Mouse (Mus musculus) liver, adult 2 months (tissue): ENCODE results near the gene A830018L16Rik. TPM values are rescaled to one million over a fixed set of nuclear protein-coding genes. Genes with fewer than 3 reads are reported as not detected.

Experiments
- DNase-seq: peaks from one replicate; pipeline ENCODE4 v3.0.0-alpha.2; 2011; ENCODE audit warnings: low read depth, low spot score; ENCODE audit errors: extremely low read depth
- H3K27ac ChIP-seq: fragments of 200-500 bp; replicated peaks from 2 replicates; pipeline ENCODE4 v1.5.1; 2012; ENCODE audit warnings: low read depth, mild to moderate bottlenecking, control low read depth, inconsistent platforms, low read length; ENCODE audit not compliant: insufficient read depth
- H3K27me3 ChIP-seq: fragments of 200-500 bp; 2 replicates; pipeline ENCODE4 v1.6.1; 2012; ENCODE audit warnings: mild to moderate bottlenecking, moderate library complexity, low read length, inconsistent platforms; ENCODE audit not compliant: control insufficient read depth, insufficient read depth
- H3K36me3 ChIP-seq: fragments of 200-500 bp; 2 replicates; pipeline ENCODE4 v1.6.1; 2012; ENCODE audit warnings: low read length, inconsistent platforms; ENCODE audit not compliant: control insufficient read depth, insufficient read depth
- H3K4me1 ChIP-seq: fragments of 200-500 bp; 2 replicates; pipeline ENCODE4 v1.6.1; 2011; ENCODE audit warnings: low read length; ENCODE audit not compliant: control insufficient read depth, insufficient read depth
- H3K4me3 ChIP-seq: fragments of 200-500 bp; 2 replicates; pipeline ENCODE4 v1.5.1; 2011; ENCODE audit warnings: low read depth, mild to moderate bottlenecking, control low read depth, low read length, moderate library complexity; ENCODE audit not compliant: insufficient read depth
- H3K79me2 ChIP-seq: fragments of 200-500 bp; 2 replicates; pipeline ENCODE4 v1.6.1; 2012; ENCODE audit warnings: inconsistent platforms, mild to moderate bottlenecking, low read length, moderate library complexity; ENCODE audit not compliant: control insufficient read depth, insufficient read depth
- H3K9ac ChIP-seq: fragments of 200-500 bp; 2 replicates; pipeline ENCODE4 v1.6.1; 2012; ENCODE audit warnings: low read depth, mild to moderate bottlenecking, control low read depth, inconsistent platforms, low read length
- CTCF ChIP-seq: fragments of 200-500 bp; IDR thresholded peaks from 2 replicates; pipeline ENCODE4 v1.5.1; 2011; ENCODE audit warnings: low read depth, low read length, control low read depth
- POLR2A ChIP-seq: fragments of 200-500 bp; IDR thresholded peaks from 2 replicates; pipeline ENCODE4 v1.6.1; 2011; ENCODE audit warnings: low read length, control low read depth; ENCODE audit not compliant: insufficient read depth; ENCODE audit errors: extremely low read depth
- WGBS: fragments of 180-500 bp; shearing (Covaris S2); methylation state at CpG from one replicate; pipeline ENCODE4 v1.1.7; 2018; 5-methylcytosine and 5-hydroxymethylcytosine counted together
- polyA plus RNA-seq: library from polyadenylated mRNA; depleted of rRNA; stranded (reverse); fragments of >200 nt; gene quantifications from 2 replicates; pipeline ENCODE4 v1.2.3, GENCODE M21; 2012
- total RNA-seq: library from RNA; depleted of rRNA; stranded (reverse); fragments of >200 nt; gene quantifications from 2 replicates; pipeline ENCODE4 v1.2.3, GENCODE M21; 2014

Gene A830018L16Rik
- total and polyA plus RNA-seq, 2 experiments = not detected

GRCm38 (mm10) chr1:11570274-11570673 lies 156.4 kb downstream of the A830018L16Rik start:
- DNase-seq = no peak
- H3K27me3 ChIP-seq = no peaks in the 10 kb centered on the region
- TF ChIP-seq POLR2A = no peak
- TF ChIP-seq CTCF = no peak
- H3K27ac ChIP-seq = no peak overlapping the region
- H3K36me3 ChIP-seq = no peaks in the 10 kb centered on the region
- no peaks in the 10 kb centered on the region for H3K79me2 ChIP-seq
- H3K9ac ChIP-seq = no peak overlapping the region
- no peaks in the 10 kb centered on the region for H3K4me1 ChIP-seq
- H3K4me3 ChIP-seq = no peak overlapping the region
- 85% methylated on average over 2 of the region's 2 CpGs for WGBS

DNA sequence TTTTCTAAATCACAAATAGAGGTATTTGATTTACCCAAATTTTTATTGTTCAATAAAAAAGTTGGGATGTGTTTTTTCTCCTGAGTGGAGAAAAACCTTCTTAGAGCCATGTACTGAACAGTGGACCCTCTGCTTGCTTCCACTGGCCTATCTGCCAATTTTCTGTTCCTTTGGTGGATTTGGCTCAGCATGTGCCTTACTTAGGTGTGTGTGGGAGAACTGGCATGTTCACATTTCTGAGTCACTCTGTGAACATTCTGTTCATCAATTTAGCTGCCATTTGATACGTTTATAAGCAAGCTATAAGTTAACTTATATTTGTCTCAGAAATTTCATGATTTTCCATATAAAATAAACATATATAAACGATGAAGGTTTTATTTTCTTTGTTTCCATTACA lies 159.6 kb downstream of the A830018L16Rik start:
- no peak overlapping the region for H3K27ac ChIP-seq
- no peak overlapping the region for H3K9ac ChIP-seq
- H3K36me3 ChIP-seq = no peaks in the 10 kb centered on the region
- H3K27me3 ChIP-seq = no peaks in the 10 kb centered on the region
- no peaks in the 10 kb centered on the region for H3K79me2 ChIP-seq
- H3K4me1 ChIP-seq = no peaks in the 10 kb centered on the region
- TF ChIP-seq POLR2A = no peak
- H3K4me3 ChIP-seq = no peak overlapping the region
- 63% methylated on average over 2 of the region's 2 CpGs for WGBS
- no peak for DNase-seq

GRCm38 (mm10) chr1:11580026-11580425 lies 166.1 kb downstream of the A830018L16Rik start:
- Histone ChIP-seq H3K79me2 (no peaks in the 10 kb centered on the region), H3K27ac (no peak overlapping the region), H3K27me3 (no peaks in the 10 kb centered on the region), H3K9ac (no peak overlapping the region), H3K4me3 (no peak overlapping the region), H3K4me1 (no peaks in the 10 kb centered on the region), H3K36me3 (no peaks in the 10 kb centered on the region)
- TF ChIP-seq POLR2A (no peak), CTCF (no peak)
- DNase-seq = no peak
- WGBS = 59% methylated on average over 4 of the region's 4 CpGs

DNA sequence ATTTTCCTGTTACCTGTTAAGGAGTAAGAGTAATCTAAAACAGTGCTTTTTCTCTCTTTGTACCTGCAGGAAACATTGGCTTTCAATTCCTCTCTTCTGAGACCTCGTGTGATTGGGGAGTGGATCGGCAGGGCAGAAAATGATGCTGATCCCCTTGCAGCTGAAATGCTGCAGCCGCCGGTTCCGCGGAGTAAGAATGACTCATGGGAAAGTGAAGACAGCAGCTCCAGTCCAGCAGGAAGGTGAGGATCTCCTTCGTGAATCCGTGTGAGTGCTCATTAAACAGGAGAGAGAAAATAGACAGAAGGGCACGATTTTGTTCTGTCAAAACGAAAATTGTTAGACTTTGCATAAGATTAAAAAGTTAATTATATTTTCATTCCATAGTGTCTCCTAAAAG lies 174.4 kb downstream of the A830018L16Rik start:
- Histone ChIP-seq H3K27me3 (no peaks in the 10 kb centered on the region), H3K4me1 (no peaks in the 10 kb centered on the region), H3K27ac (no peak overlapping the region), H3K79me2 (no peaks in the 10 kb centered on the region), H3K4me3 (no peak overlapping the region), H3K9ac (no peak overlapping the region), H3K36me3 (no peaks in the 10 kb centered on the region)
- TF ChIP-seq CTCF (no peak), POLR2A (no peak)
- 72% methylated on average over 10 of the region's 10 CpGs for WGBS
- DNase-seq = no peak

DNA sequence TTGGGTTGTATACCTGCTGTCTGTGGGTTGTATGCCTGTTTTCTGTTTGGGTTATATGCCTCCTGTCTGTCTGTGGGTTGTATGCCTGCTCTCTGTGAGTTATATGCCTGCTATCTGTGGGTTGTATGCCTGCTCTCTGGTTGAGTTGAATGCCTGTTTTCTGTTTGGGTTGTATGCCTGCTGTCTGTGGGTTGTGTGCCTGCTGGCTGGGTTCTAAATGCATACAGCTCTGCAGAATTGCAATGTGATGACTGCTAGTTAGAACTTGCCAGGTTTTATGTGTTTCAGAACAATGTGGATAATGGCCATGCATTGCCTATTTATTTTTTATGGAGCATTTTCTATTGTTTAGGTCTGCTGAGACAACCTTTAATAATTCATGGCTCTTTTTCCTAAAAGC lies 236.2 kb downstream of the A830018L16Rik start:
- no peak for DNase-seq
- Histone ChIP-seq H3K36me3 (no peaks in the 10 kb centered on the region), H3K27ac (no peak overlapping the region), H3K9ac (no peak overlapping the region), H3K4me1 (no peaks in the 10 kb centered on the region), H3K27me3 (no peaks in the 10 kb centered on the region), H3K4me3 (no peak overlapping the region), H3K79me2 (no peaks in the 10 kb centered on the region)
- TF ChIP-seq POLR2A = no peak
- TF ChIP-seq CTCF = no peak

- no peak for TF ChIP-seq CTCF
- no peak for TF ChIP-seq POLR2A
- DNase-seq = no peak
- Histone ChIP-seq H3K4me1 (no peaks in the 10 kb centered on the region), H3K36me3 (no peaks in the 10 kb centered on the region), H3K27ac (no peak overlapping the region), H3K4me3 (no peak overlapping the region), H3K27me3 (no peaks in the 10 kb centered on the region), H3K79me2 (no peaks in the 10 kb centered on the region), H3K9ac (no peak overlapping the region)
Measured at GRCm38 (mm10) chr1:11652773-11653172, 238.9 kb downstream of the A830018L16Rik start.
